Mouse (Mus musculus): ENCODE measurements around the gene 9430038I01Rik. TPM values are rescaled to one million over a fixed set of nuclear protein-coding genes. Genes with fewer than 3 reads are reported as not detected.
"Not testable (repeated sequence)": the region's sequence is repeated elsewhere in the genome, so short reads cannot be mapped to it uniquely, and the experiment has no call there.

The 9430038I01Rik gene
- polyA plus RNA-seq (2015; fragmentation: Nextera tagmentation; extraction: Ambion mirVana) = 23.4 and 25.9 TPM in 2 replicates

GRCm38 (mm10) chr7:137410337-137411197 is at the start of gene 9430038I01Rik:
9430038I01Rik (minus strand) TSS chr7:137410762.
- H3K27me3 ChIP-seq = no peaks in the 10 kb centered on the region
- peak within 1 kb of the TSS; percentile 63 for H3K4me2 ChIP-seq
- H3K36me3 ChIP-seq = no peaks in the 10 kb centered on the region
- H3K4me3 ChIP-seq (replicated peaks) = peak within 1 kb of the TSS; percentile 84
- peak; percentile 99 for ATAC-seq (replicated peaks; ENCODE audit: low FRiP score)
- H3K9ac ChIP-seq = peak within 1 kb of the TSS; percentile 76
- WGBS = under 1% methylated on average over 63 of the region's 63 CpGs
- no peaks in the 10 kb centered on the region for H3K9me3 ChIP-seq (replicated peaks)
- peak within 1 kb of the TSS; percentile 95 for H3K27ac ChIP-seq
- H3K4me1 ChIP-seq = peaks cover 6% of the 10 kb centered on the region; the same call in 1 of the 2 replicates

GRCm38 (mm10) chr7:137445321-137445720 is 34.8 kb upstream of the 9430038I01Rik start:
- Histone ChIP-seq H3K9me3 (replicated peaks) (no peaks in the 10 kb centered on the region), H3K4me2 (no peak overlapping the region), H3K27me3 (no peaks in the 10 kb centered on the region), H3K36me3 (peaks cover 56% of the 10 kb centered on the region), H3K9ac (no peak overlapping the region), H3K4me3 (replicated peaks) (no peak overlapping the region), H3K27ac (no peak overlapping the region), H3K4me1 (0 out of 2 replicates have a peak, but pooled peaks cover 4% of the 10 kb centered on the region)
- ATAC-seq (replicated peaks; ENCODE audit: low FRiP score) = no peak
- WGBS = 96% methylated on average over 12 of the region's 12 CpGs

- H3K4me2 ChIP-seq = no peak overlapping the region
- ATAC-seq (replicated peaks; ENCODE audit: low FRiP score) = no peak
- peaks cover 14% of the 10 kb centered on the region for H3K4me1 ChIP-seq
- H3K9me3 ChIP-seq (replicated peaks) = no peaks in the 10 kb centered on the region
- 91% methylated on average over 4 of the region's 4 CpGs for WGBS
- H3K36me3 ChIP-seq = peaks cover 35% of the 10 kb centered on the region
- no peak overlapping the region for H3K4me3 ChIP-seq (replicated peaks)
- no peak overlapping the region for H3K27ac ChIP-seq
- no peak overlapping the region for H3K9ac ChIP-seq
- H3K27me3 ChIP-seq = no peaks in the 10 kb centered on the region
Observed at GRCm38 (mm10) chr7:137442951-137443350, 32.4 kb upstream of the 9430038I01Rik start.

- not testable (repeated sequence) for H3K36me3 ChIP-seq; ATAC-seq (replicated peaks; ENCODE audit: low FRiP score); H3K9me3 ChIP-seq (replicated peaks); H3K27ac ChIP-seq; H3K27me3 ChIP-seq
- H3K4me3 ChIP-seq (replicated peaks) = peak overlapping the region; percentile 93
- 0 out of 2 replicates have a peak overlapping the region, but pooled peaks have one; percentile 90 for H3K9ac ChIP-seq
- 83% methylated on average over 7 of the region's 7 CpGs for WGBS
- H3K4me2 ChIP-seq = peak overlapping the region; percentile 62
- H3K4me1 ChIP-seq = peaks cover 21% of the 10 kb centered on the region
Observed at GRCm38 (mm10) chr7:137438962-137439361, 28.4 kb upstream of the 9430038I01Rik start.

- H3K27ac ChIP-seq = peak overlapping the region; percentile 90
- peaks cover 21% of the 10 kb centered on the region for H3K4me1 ChIP-seq
- WGBS = 3% methylated on average over 7 of the region's 7 CpGs
- H3K9ac ChIP-seq = peak overlapping the region; percentile 90
- peaks cover 4% of the 10 kb centered on the region; the same call in 1 of the 2 replicates for H3K36me3 ChIP-seq
- H3K9me3 ChIP-seq (replicated peaks) = no peaks in the 10 kb centered on the region
- 0 out of 2 replicates have a peak, but pooled peaks have one; percentile 27 for ATAC-seq (replicated peaks; ENCODE audit: low FRiP score)
- peak overlapping the region; percentile 93 for H3K4me3 ChIP-seq (replicated peaks)
- no peaks in the 10 kb centered on the region for H3K27me3 ChIP-seq
- peak overlapping the region; percentile 62 for H3K4me2 ChIP-seq
Observed at GRCm38 (mm10) chr7:137438179-137438550, 27.6 kb upstream of the 9430038I01Rik start.

- peak; percentile 98 for ATAC-seq (replicated peaks; ENCODE audit: low FRiP score)
- peak within 1 kb of the TSS; percentile 93 for H3K4me3 ChIP-seq (replicated peaks)
- peak within 1 kb of the TSS; percentile 62 for H3K4me2 ChIP-seq
- peak within 1 kb of the TSS; percentile 90 for H3K27ac ChIP-seq
- H3K36me3 ChIP-seq = peaks cover 4% of the 10 kb centered on the region; the same call in 1 of the 2 replicates
- under 1% methylated on average over 69 of the region's 69 CpGs for WGBS
- peaks cover 21% of the 10 kb centered on the region for H3K4me1 ChIP-seq
- H3K27me3 ChIP-seq = no peaks in the 10 kb centered on the region
- H3K9me3 ChIP-seq (replicated peaks) = no peaks in the 10 kb centered on the region
- peak within 1 kb of the TSS; percentile 90 for H3K9ac ChIP-seq
Observed at GRCm38 (mm10) chr7:137437440-137438178, 27.0 kb upstream of the 9430038I01Rik start, which contains the start of gene Glrx3. Glrx3 (plus strand) TSS chr7:137437614.

- peak; percentile 2; the same call in 1 of the 2 replicates for ATAC-seq (replicated peaks; ENCODE audit: low FRiP score)
- Histone ChIP-seq H3K27ac (peak overlapping the region; percentile 90), H3K4me1 (peaks cover 17% of the 10 kb centered on the region), H3K36me3 (peaks cover 4% of the 10 kb centered on the region; the same call in 1 of the 2 replicates), H3K9me3 (replicated peaks) (no peaks in the 10 kb centered on the region), H3K27me3 (no peaks in the 10 kb centered on the region), H3K9ac (no peak overlapping the region), H3K4me2 (peak overlapping the region; percentile 62), H3K4me3 (replicated peaks) (peak overlapping the region; percentile 93)
- 75% methylated on average over 6 of the region's 6 CpGs for WGBS
Observed at GRCm38 (mm10) chr7:137436901-137437300, 26.3 kb upstream of the 9430038I01Rik start.

- WGBS = 46% methylated on average over 13 of the region's 13 CpGs
Observed at GRCm38 (mm10) chr7:137431769-137432603, 21.4 kb upstream of the 9430038I01Rik start.

GRCm38 (mm10) chr7:137426693-137427092 is 16.1 kb upstream of the 9430038I01Rik start:
- no peak overlapping the region for H3K4me2 ChIP-seq
- H3K9ac ChIP-seq = no peak overlapping the region
- H3K4me3 ChIP-seq (replicated peaks) = no peak overlapping the region
- no peaks in the 10 kb centered on the region for H3K36me3 ChIP-seq
- WGBS = 54% methylated on average over 4 of the region's 4 CpGs
- no peaks in the 10 kb centered on the region for H3K4me1 ChIP-seq
- no peaks in the 10 kb centered on the region for H3K9me3 ChIP-seq (replicated peaks)
- no peak for ATAC-seq (replicated peaks; ENCODE audit: low FRiP score)
- H3K27ac ChIP-seq = no peak overlapping the region
- H3K27me3 ChIP-seq = 0 out of 2 replicates have a peak, but pooled peaks cover 3% of the 10 kb centered on the region

More at GRCm38 (mm10) chr7:137431769-137432603, 21.4 kb upstream of the 9430038I01Rik start:
- Histone ChIP-seq H3K9me3 (replicated peaks) (no peaks in the 10 kb centered on the region), H3K27me3 (0 out of 2 replicates have a peak, but pooled peaks cover 3% of the 10 kb centered on the region), H3K27ac (no peak overlapping the region), H3K4me1 (peaks cover 2% of the 10 kb centered on the region), H3K4me2 (no peak overlapping the region), H3K4me3 (replicated peaks) (no peak overlapping the region), H3K9ac (no peak overlapping the region), H3K36me3 (no peaks in the 10 kb centered on the region)
- ATAC-seq (replicated peaks; ENCODE audit: low FRiP score) = peak; percentile 46; the same call in 1 of the 2 replicates

- Histone ChIP-seq H3K27ac (no peak overlapping the region), H3K4me1 (no peaks in the 10 kb centered on the region), H3K4me3 (replicated peaks) (no peak overlapping the region), H3K9me3 (replicated peaks) (no peaks in the 10 kb centered on the region), H3K27me3 (no peaks in the 10 kb centered on the region), H3K9ac (no peak overlapping the region), H3K4me2 (no peak overlapping the region), H3K36me3 (no peaks in the 10 kb centered on the region)
- ATAC-seq (replicated peaks; ENCODE audit: low FRiP score) = no peak
- 98% methylated on average over 4 of the region's 4 CpGs for WGBS
Observed at GRCm38 (mm10) chr7:137421236-137421635, 10.7 kb upstream of the 9430038I01Rik start.

GRCm38 (mm10) chr7:137420550-137420949 is 10.0 kb upstream of the 9430038I01Rik start:
- Histone ChIP-seq H3K27me3 (no peaks in the 10 kb centered on the region), H3K9me3 (replicated peaks) (no peaks in the 10 kb centered on the region), H3K4me1 (no peaks in the 10 kb centered on the region), H3K9ac (no peak overlapping the region), H3K4me3 (replicated peaks) (no peak overlapping the region), H3K4me2 (no peak overlapping the region), H3K27ac (no peak overlapping the region), H3K36me3 (no peaks in the 10 kb centered on the region)
- no peak for ATAC-seq (replicated peaks; ENCODE audit: low FRiP score)
- 85% methylated on average over 2 of the region's 2 CpGs for WGBS

Measured in kidney, embryonic 15.5 days (tissue).